Mouse (Mus musculus) bone marrow, adult 2 months (tissue): ENCODE data around the gene Sowahb.

Experiments used
- CTCF ChIP-seq: fragments of 200-500 bp; IDR thresholded peaks from 2 replicates; pipeline ENCODE4 v1.5.1; 2011; ENCODE audit warnings: low read length, control low read depth; ENCODE audit not compliant: control insufficient read depth, insufficient read depth
- POLR2A ChIP-seq: fragments of 200-500 bp; IDR thresholded peaks from 2 replicates; pipeline ENCODE4 v1.6.1; 2011; ENCODE audit warnings: low read depth, mild to moderate bottlenecking, control low read depth, low read length, borderline replicate concordance; ENCODE audit not compliant: control insufficient read depth

DNA sequence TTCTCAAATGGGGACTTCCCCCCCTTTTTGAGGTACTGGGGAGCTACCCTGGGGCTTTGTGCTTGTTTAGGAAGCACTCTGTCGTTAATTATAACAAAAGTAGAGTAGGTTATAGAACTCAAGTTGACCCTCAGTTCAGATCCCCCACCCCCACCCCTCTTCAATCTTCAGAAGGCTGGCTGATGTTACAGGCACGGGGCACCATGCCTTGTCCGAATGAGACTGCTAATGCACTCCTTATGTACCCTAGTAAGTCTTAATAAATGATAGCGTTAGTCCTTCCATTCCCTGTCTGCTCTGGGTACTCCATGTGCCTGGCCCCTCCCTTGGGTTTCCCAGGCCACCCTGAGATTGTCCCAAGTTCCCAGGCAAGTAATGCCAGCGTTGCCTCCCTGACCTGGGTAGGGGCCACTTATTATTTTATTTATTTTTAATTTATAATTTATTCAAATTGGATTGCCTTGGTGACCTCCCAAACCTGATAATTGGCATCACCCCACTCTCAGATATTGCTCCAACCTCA, 46.3 kb downstream of the Sowahb start:
- no peak for TF ChIP-seq CTCF
- TF ChIP-seq POLR2A: no peak
